Mouse (Mus musculus) myocyte (in vitro differentiated cells): ENCODE data around the gene Ruvbl2.

Source experiments
- CEBPB ChIP-seq: IDR thresholded peaks from 2 replicates; pipeline ENCODE4 v1.6.1; 2011; ENCODE audit warnings: mild to moderate bottlenecking, moderate library complexity; ENCODE audit not compliant: poor library complexity, insufficient read depth, severe bottlenecking
- MAX ChIP-seq: IDR thresholded peaks from one replicate; pipeline ENCODE4 v1.6.1; 2011; ENCODE audit warnings: low read depth, mild to moderate bottlenecking, control low read depth
- POLR2A ChIP-seq: IDR thresholded peaks from one replicate; pipeline ENCODE4 v1.6.1; 2011; ENCODE audit warnings: low read depth, mild to moderate bottlenecking, control low read depth, moderate library complexity; ENCODE audit not compliant: insufficient read length

DNA sequence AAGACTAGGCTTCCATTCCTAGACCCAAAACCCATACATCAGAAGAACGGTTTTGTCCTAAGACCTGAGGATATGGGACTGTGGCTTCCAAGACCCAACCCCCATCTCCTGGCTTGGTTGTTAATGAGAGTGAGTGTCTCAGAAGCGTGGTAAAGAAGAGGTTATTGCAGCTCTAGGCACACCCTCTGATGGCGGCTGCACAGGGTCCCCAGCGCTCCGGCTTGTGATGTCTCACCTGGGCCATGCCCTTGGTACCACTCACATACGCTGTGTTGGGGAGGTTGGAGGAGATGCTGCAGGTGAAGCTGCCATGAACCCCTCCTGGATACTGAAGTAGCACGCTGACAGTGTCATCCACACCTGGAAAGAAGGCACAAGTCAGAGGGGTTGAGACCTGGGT lies 40.9 kb upstream of the Ruvbl2 start:
- TF ChIP-seq MAX, result no peak
- TF ChIP-seq CEBPB, result no peak
- TF ChIP-seq POLR2A, result no peak
